Mouse (Mus musculus): ENCODE measurements around the gene Tbc1d4.

Tbc1d4 gene

DNA sequence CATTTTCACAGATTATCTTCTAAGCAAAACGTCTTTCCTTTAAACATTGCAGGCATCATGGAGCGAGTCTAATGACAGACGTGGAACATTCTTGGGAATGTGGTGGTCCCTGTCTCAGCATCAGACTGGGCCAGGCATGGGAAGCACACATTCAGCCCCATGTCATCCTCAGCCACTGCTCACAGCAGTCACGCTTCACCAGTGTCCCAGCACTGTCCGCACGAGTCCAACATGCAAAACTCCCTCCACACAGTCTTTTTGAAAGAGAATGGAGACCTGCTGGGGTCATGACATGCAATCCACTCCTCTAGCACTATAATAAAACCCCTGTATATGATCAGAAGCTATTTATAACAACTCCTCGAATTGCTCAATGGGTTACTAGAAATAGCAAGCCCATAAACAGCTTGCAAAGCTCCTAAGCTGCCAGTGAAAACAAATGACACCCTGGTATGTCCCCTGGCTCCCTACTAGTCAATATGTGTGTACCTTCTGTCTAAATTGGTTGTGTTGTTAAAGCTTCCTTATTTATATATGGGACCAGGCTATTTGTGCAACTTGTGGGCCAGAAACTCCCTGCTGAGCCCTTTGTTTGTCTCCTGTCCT is 76.8 kb downstream of the Tbc1d4 start:
- no peak for DNase-seq (ENCODE audit: low spot score)

DNA sequence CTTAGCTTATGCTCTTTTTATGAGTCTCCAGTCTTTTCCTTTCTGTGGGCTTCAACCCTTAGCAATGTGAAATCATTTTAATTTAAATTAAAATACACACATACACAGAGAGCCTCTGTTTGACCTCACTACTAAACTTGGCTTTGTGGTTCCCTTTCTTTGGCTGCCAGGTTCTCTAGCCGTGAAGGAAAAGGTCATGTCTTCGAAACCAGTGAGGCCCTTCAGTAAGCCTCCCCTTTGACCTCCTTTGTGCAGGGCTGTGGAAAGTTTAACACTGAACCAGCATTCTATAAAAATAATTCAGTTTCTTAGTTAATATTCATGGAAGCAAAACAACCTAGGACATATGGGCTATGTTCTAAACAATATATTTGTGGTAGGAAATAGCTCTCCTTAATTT is 78.5 kb downstream of the Tbc1d4 start:
- no peak for DNase-seq (ENCODE audit: low spot score)

DNA sequence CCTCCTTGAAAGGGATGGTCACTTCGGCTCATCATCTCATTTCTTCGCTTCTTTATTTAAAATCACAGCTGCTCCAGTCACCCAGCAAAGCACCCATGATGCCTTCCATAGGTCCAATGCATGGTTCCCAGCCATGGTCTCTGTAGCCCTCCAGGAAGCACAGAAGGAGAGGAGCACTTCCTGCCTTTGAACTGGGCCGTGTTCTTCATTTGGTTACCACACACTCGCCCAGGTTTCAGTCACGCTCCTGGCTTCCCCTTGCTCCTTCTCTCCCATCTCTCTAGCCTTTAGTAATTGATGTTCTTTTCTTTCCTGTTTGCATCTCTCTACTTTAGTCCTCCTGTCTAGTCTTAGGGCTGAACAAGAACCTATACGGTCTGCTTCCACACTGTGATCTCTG is 79.8 kb downstream of the Tbc1d4 start:
- DNase-seq (ENCODE audit: low spot score): no peak

DNA sequence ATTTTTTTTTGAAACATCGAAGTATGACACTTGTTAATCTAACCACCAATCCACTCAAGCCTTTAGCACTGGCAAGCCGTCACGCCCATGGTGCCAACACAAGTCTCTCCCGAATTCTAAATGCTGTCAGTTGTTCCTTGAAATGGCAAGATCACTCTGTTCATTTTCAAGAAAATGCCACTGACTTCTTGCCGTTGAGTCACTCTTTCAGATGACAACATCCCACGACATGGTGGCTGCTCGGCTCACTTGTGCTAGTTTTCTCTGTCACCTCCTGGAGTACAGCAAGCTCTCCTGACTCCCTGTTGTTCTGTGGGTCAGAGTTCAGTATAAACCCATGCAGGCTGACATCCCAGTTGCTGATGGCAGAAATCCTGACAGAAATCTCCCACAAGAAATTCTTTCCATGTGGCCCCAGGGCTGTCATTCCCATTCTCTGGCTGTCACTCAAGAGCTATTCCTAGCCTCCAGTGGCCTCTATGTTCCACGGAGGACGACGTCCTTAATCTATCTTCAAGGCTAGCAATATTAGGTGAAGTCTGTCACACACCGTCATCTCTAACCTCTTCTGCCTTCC is 81.5 kb downstream of the Tbc1d4 start:
- DNase-seq (ENCODE audit: low spot score): no peak

- DNase-seq (ENCODE audit: low spot score): no peak
Measured at GRCm38 (mm10) chr14:101526478-101526877, 82.5 kb downstream of the Tbc1d4 start.

DNA sequence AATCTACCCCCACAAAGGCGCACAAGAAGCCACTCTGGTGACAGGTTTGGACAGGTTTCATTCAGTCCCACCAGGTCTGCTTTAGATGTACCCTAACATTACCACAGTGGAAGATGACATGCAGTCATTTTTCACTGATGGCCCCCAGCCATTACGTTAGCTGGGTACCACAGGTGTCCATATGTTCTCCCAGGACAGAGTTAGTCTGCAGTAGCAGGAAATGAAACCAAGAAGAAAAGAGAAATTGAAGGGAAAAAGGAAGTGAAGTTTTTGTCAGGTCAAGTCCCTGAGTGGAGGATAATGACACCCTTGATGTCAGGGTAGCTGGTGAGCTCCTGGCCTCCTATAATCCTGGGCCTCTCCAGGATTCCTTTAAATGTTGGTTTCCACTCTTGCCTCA is 89.0 kb downstream of the Tbc1d4 start:
- no peak for DNase-seq (ENCODE audit: low spot score)

DNA sequence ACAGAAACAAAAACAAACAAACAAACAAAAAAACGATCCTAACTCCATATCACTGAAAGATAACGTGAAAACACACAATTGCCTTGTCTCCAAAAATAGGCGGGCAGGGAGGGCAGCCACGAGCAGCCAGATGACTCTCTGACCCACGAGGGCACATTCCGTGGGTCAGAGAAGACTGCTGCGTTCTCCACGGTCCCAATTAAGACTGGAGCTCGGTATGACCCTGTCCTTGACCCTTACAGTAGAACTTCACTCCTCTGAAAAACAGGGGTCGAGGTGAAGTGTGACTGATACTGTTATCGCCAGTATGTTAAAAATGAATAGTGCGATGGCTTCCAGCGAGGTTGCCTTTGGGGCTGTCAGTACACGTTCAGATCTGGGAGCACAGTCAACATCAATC is 90.7 kb downstream of the Tbc1d4 start:
- DNase-seq (ENCODE audit: low spot score): no peak

DNA sequence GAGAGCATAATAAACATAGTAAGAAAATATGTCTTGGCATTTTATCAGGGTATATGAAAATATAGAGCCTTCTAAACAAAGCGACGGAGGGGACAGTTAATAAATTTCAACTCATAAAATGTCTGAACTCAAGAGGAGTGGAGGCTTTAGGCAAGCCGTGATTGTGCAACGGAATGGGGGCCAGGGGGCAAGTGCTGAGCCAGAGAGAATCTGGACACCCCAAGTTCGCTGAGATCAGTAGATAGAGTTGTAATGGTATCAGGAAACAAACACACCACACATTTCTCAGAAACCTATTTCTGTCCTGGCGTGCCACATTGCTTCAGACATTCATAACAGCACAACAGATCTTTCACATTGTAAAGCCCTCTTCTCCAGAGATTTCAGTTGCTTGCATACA is 91.2 kb downstream of the Tbc1d4 start:
- DNase-seq (ENCODE audit: low spot score): no peak

GRCm38 (mm10) chr14:101517341-101517740 is 91.7 kb downstream of the Tbc1d4 start:
- no peak for DNase-seq (ENCODE audit: low spot score)

GRCm38 (mm10) chr14:101516864-101517263 is 92.1 kb downstream of the Tbc1d4 start:
- DNase-seq (ENCODE audit: low spot score): no peak

GRCm38 (mm10) chr14:101516031-101516430 is 93.0 kb downstream of the Tbc1d4 start:
- DNase-seq (ENCODE audit: low spot score): no peak

GRCm38 (mm10) chr14:101515271-101515670 is 93.7 kb downstream of the Tbc1d4 start:
- DNase-seq (ENCODE audit: low spot score): no peak

- DNase-seq (ENCODE audit: low spot score): no peak
Measured at GRCm38 (mm10) chr14:101514557-101514971, 94.4 kb downstream of the Tbc1d4 start.

DNA sequence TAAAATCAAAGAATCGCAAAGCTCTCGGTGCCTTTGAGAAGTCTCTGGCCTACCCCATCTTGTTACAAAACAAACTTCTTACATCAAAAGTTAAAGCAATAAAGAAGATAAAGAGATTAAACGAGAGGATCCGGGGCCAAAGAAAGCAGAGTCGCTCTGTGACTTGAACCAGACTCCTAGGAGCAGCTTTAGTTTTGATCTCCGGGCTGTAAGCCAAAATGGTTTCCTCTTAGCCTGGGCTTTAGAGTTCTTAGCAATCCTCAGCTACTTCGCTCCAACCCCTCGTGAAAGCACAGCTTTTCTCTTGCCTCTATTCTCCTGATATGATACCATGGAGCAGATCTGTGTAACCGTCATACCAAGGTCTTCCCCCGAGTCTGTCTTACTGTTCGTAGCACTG is 95.8 kb downstream of the Tbc1d4 start:
- no peak for DNase-seq (ENCODE audit: low spot score)

DNA sequence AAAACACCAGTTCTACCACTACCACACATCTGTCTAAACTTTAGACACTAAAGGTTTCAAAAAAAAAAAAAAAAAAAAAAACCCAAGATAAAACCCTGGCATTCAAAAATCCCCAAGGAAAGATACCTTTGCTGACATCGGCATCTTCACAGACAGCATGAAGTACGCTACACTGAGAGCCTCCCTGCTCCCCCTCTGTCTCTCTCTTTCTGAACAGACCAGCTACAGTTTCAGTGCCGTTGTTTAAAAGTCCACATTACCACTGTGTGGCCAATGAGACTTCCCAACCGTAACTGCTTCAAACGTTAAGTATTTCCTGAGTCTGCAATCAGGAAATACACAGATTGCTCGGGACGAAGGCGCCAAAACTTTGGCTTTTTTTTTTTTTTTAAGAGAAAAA is 97.6 kb downstream of the Tbc1d4 start:
- no peak for DNase-seq (ENCODE audit: low spot score)

DNA sequence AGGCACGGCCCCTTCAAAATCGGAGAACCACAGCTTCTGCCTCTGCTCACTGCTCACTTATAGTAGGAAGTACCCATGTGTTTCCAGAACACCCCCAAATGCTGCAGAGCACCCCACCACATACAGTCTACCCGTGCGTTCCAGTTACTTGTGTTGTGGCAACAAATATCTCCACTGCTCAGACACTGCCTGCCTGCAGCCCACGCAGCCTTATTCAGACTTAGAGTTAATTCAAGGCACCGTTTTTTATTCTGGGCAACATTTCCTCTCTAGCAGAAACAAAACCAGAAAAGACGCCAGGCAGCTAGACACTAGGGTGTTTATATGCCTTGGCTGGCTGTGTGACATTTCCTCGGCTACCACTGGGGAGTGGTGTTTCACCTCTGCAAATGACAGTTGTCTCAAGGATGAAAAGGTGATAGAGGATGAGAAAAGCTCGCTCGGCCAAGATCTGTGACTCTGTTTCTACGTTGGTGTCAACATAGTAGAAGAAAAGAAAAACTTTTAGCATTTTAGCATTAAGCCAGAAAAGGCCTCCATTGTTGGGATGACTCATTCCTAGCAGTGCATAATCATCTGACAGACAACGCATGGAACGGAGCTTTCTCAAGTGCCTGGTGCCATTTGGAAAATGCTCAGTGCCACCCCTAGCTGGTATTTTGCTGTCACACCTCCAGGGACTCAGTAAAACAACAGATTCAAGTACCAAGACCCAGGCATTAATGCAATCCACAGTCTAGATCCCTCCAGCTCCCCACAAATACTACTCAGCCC is 98.3 kb downstream of the Tbc1d4 start:
- no peak for DNase-seq (ENCODE audit: low spot score)

GRCm38 (mm10) chr14:101509759-101510158 is 99.2 kb downstream of the Tbc1d4 start:
- no peak for DNase-seq (ENCODE audit: low spot score)

DNA sequence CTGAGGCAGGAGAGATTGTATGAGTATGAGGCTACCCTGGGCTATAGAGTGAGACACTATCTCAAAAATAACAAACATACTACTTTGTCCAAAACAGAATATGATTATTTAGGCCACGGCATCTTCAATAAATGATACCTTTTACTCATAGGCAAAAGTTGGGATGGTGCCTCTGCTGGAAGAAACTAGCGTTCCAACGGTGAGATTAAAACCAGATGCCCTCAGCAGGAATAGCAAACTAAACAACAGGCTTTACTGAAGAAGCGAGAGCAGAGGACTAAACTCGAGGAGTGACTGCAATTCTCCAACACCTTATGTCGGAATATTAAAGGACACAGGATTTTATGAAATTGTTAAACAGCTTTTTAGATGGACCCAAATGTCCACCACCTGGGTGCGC is 101.0 kb downstream of the Tbc1d4 start:
- DNase-seq (ENCODE audit: low spot score): no peak

DNA sequence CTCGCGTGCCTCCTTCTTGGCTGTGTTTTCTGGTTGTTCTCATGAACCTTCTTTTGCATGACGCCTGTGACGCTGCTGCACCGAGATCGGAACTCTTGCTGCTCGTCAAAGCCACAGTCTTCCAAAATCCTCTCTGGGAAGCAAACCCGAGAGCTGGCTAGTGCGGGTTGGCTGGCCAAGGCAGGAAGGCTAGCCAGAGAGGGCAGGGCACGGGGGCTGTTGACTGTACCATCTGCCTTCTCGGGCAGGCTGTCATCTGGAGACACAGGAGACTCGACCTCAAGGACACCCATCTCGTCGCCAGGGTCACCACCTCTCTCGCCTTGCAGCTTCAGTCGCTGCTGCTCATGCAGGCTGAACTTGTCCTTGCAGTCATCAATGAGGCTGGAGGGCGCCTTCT is 101.8 kb downstream of the Tbc1d4 start:
- DNase-seq (ENCODE audit: low spot score): no peak

- no peak for DNase-seq (ENCODE audit: low spot score)
Measured at GRCm38 (mm10) chr14:101505805-101506204, 103.2 kb downstream of the Tbc1d4 start.

DNA sequence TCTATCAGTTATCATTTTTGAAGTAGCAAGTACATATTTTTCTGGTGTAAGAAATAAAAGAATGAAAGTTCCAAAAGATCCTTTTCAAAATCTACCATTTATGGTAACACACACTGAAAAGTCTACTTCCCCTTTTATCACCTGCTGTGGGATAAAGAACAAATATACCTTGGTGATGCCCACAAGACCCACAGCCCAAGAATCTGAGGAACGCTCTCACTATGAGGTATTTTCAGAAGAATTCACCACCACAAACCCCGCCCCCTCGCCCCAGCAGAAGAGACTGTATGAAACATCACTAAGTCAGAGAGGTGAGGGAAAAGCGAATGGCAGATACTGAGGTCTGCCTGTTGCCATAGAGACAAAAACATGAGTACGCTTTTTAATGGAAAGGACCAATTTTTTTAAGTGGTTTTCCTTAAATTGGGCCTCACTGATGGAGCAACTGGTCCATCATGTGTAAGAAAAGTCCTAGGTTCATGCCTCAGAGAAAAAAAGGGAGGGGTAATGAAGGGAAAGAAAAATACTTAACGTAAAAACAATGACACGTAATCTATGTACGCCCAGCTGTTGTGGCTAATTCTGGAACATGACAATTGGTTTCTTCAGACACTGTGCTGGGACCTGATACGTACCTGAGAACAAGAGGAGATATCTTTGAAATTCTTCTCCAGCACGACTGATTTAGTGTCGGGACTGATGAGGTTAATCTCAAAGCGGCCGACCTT is 104.4 kb downstream of the Tbc1d4 start:
- no peak for DNase-seq (ENCODE audit: low spot score)

GRCm38 (mm10) chr14:101503168-101503961 is 105.6 kb downstream of the Tbc1d4 start:
- DNase-seq (ENCODE audit: low spot score): no peak
